Mouse (Mus musculus): ENCODE measurements at regions not wholly inside any gene's neighbourhood (a gene's known extent, or its start where the extent isn't known, plus 50 kb on each side); places are given as distances from the start of the nearest gene placed in this dataset.
"Not testable (repeated sequence)": the region's sequence is repeated elsewhere in the genome, so short reads cannot be mapped to it uniquely, and the experiment has no call there.

DNA sequence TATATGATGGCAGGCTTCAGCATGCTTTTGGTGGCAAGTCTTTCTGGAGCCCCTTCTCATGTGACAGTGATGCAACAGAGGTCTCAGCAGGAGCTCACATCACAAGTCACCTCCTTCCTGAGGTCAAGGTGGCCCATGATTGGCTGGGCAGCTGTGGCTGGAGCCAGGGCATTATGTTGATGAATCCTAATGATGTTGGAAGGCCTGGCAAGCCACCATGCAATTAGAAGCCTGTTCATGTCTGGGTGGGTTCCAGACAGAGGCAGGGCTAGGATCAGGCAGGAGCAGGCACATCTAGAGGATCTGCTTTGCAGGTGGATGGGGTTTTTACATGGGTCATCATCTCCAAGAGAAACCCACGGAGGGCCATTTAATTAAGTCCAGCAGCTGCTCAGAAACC, 77.2 kb upstream of the Zfp709 start:
- not testable (repeated sequence) for H3K27ac ChIP-seq (ENCODE audit: insufficient read depth, low read length); H3K27me3 ChIP-seq (ENCODE audit: control insufficient read depth, insufficient read depth, low read length); H3K4me1 ChIP-seq (ENCODE audit: control insufficient read depth, insufficient read depth, insufficient read length); H3K4me3 ChIP-seq (ENCODE audit: extremely low read depth, insufficient read depth, insufficient read length); DNase-seq (ENCODE audit: low read depth in 1 of 2, low spot score in 2 of 2); H3K36me3 ChIP-seq (ENCODE audit: control insufficient read depth, insufficient read depth, low read length)
- whole genome bisulfite sequencing, result 93% methylated on average over 1 of the region's 1 CpGs

DNA sequence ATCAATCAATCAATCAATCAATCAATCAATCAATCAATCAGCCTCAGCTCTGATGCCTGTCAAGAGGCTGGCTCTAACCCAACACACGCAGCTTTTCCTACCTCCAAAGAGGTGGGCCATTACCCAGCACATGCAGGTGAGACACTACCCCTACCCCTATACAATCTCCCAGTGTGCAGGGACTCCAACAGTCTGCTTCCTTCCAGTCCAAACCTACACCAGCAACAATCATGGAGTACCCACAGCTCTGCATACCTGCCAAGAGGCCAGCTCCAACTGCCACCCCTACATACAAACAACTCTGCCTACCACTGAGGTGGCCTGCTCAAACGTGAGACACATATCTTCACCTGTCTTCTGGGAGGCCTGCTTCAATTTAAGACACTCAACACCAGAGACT, 76.7 kb upstream of the Fcho1 start:
- H3K4me1 ChIP-seq (ENCODE audit: control insufficient read depth, insufficient read depth, insufficient read length), result not testable (repeated sequence)
- 79% methylated on average over 2 of the region's 2 CpGs for WGBS

DNA sequence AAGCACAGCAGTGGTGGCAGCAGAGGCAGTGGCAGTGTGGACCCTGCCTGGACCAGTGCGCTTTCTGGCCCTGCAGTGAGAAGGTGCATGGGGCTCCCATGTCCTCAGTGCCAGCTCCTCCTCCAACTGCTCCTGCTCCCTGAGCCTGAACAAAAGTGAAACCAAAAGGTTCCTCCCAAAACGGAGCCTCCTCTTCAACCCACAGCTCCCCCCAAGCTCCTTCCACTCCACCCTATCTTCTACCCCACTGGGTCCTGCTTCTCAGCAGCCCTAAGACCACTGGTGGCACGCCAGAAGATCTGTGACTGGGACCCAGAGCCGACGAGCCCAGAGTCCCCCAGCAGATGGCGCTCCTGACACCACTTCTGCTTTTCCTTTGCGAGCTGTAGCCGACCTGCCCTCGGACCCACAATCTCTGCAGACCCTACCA, 63.5 kb upstream of the Fcho1 start:
- H3K4me3 ChIP-seq (ENCODE audit: extremely low read depth, insufficient read depth, insufficient read length), result peak overlapping the region; percentile 35; the same call in 1 of the 2 replicates
- not testable (repeated sequence) for H3K27ac ChIP-seq (ENCODE audit: insufficient read depth, low read length); DNase-seq (ENCODE audit: low read depth in 1 of 2, low spot score in 2 of 2); H3K27me3 ChIP-seq (ENCODE audit: control insufficient read depth, insufficient read depth, low read length); H3K36me3 ChIP-seq (ENCODE audit: control insufficient read depth, insufficient read depth, low read length); H3K4me1 ChIP-seq (ENCODE audit: control insufficient read depth, insufficient read depth, insufficient read length)
- WGBS, result 3% methylated on average over 5 of the region's 9 CpGs

More for the DNA sequence above, 76.7 kb upstream of the Fcho1 start:
- H3K4me3 ChIP-seq (ENCODE audit: extremely low read depth, insufficient read depth, insufficient read length); H3K27ac ChIP-seq (ENCODE audit: insufficient read depth, low read length); H3K36me3 ChIP-seq (ENCODE audit: control insufficient read depth, insufficient read depth, low read length); DNase-seq (ENCODE audit: low read depth in 1 of 2, low spot score in 2 of 2); H3K27me3 ChIP-seq (ENCODE audit: control insufficient read depth, insufficient read depth, low read length): not testable (repeated sequence)

DNA sequence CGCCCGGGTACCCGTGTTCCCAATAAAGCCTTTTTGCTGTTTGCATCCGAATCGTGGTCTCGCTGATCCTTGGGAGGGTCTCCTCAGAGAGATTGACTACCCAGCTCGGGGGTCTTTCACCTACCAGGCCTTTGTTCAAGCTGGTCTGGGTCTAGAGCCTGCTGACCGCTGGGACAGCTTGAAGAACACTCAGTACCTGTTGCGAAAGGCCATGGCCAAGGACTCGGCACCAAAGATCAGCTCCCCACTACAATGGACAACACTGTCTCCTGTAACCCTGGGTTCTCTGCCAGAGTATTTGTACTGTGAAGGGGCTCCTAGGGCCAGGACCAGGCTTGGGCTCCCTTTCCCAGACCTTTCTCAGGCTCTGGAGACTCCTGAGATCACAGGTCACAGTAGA, 55.1 kb upstream of the Fcho1 start:
- not testable (repeated sequence) for H3K4me3 ChIP-seq (ENCODE audit: extremely low read depth, insufficient read depth, insufficient read length); H3K27me3 ChIP-seq (ENCODE audit: control insufficient read depth, insufficient read depth, low read length); H3K36me3 ChIP-seq (ENCODE audit: control insufficient read depth, insufficient read depth, low read length); DNase-seq (ENCODE audit: low read depth in 1 of 2, low spot score in 2 of 2); H3K4me1 ChIP-seq (ENCODE audit: control insufficient read depth, insufficient read depth, insufficient read length)
- WGBS, result 87% methylated on average over 9 of the region's 10 CpGs
- peak overlapping the region; percentile 62 for H3K27ac ChIP-seq (ENCODE audit: insufficient read depth, low read length)

DNA sequence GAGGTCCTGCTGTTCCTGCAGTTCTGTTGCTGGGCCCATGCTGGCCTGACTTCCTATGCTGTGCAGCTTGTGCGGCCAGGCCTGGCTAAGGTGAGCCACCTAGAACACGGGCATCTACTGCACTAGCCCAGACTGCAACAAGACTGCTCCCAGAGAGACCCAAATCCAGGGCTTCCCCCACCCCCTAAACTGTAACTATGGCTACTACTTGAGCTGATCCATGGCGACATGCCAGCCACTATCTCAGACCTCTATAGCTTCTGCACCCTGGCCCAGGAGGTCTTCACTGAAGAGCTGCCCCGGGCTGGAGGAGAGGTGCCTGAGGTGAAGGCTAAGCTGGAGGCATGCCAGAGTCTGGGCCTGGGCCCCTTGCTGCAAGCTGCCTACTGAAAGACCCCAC, 54.3 kb upstream of the Fcho1 start:
- DNase-seq (ENCODE audit: low read depth in 1 of 2, low spot score in 2 of 2); H3K27me3 ChIP-seq (ENCODE audit: control insufficient read depth, insufficient read depth, low read length); H3K4me3 ChIP-seq (ENCODE audit: extremely low read depth, insufficient read depth, insufficient read length); H3K36me3 ChIP-seq (ENCODE audit: control insufficient read depth, insufficient read depth, low read length); H3K4me1 ChIP-seq (ENCODE audit: control insufficient read depth, insufficient read depth, insufficient read length): not testable (repeated sequence)
- 67% methylated on average over 3 of the region's 4 CpGs for WGBS
- H3K27ac ChIP-seq (ENCODE audit: insufficient read depth, low read length), result peak overlapping the region; percentile 67

DNA sequence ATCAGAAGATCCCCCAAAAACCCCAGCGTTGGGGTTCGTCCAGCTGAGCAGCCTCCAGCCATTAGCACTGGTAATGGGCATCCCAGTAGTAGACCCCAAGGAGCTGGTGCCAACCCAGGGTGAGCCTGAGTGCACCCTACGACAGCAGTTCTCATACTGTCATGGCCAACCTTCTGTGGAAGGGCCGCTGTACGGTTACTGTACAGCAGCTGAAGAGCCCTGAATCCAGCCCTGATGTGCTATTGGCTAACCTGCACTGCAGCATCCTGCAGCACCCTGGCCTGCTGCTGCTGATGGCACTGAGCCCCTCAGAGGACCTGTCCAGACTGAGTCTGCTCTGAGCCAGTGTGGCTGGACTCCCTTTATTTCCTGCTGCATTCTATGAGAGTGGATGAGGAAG, 53.9 kb upstream of the Fcho1 start:
- 93% methylated on average over 5 of the region's 5 CpGs for WGBS

DNA sequence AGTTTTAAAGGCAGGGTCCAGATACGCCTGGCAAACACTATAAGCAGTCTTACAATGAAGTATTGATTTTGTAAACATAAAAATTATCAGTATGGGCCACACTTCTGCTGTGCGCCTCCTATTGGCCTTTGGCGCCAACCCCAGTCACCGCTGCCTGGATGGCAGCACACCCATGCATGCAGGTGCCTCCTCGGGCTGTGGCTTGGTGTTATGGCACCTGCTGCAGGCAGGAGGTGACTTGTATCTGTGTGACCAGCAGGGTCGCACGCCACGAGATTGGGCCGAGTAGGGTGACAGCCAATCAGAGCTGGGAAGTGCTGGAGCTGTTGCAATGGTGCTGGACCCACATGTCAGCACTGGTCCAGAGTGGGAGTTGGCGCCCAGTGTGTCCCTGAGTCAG, 53.4 kb upstream of the Fcho1 start:
- Histone ChIP-seq H3K4me1 (ENCODE audit: control insufficient read depth, insufficient read depth, insufficient read length) (peaks cover 3% of the 10 kb centered on the region; the same call in 1 of the 2 replicates), H3K36me3 (ENCODE audit: control insufficient read depth, insufficient read depth, low read length) (no peaks in the 10 kb centered on the region), H3K27me3 (ENCODE audit: control insufficient read depth, insufficient read depth, low read length) (no peaks in the 10 kb centered on the region), H3K27ac (ENCODE audit: insufficient read depth, low read length) (peak overlapping the region; percentile 67; the same call in 1 of the 2 replicates), H3K4me3 (ENCODE audit: extremely low read depth, insufficient read depth, insufficient read length) (no peak overlapping the region)
- DNase-seq (ENCODE audit: low read depth in 1 of 2, low spot score in 2 of 2), result no peak
- no peak for TF ChIP-seq POLR2A (IDR thresholded peaks at IDR 0.05; ENCODE audit: low read depth, low read length)
- no peak for TF ChIP-seq CTCF (IDR thresholded peaks at IDR 0.05; ENCODE audit: extremely low read depth, insufficient read depth, insufficient read length, insufficient replicate concordance)
- WGBS, result 93% methylated on average over 10 of the region's 10 CpGs

More for the DNA sequence above, 53.9 kb upstream of the Fcho1 start:
- not testable (repeated sequence) for DNase-seq (ENCODE audit: low read depth in 1 of 2, low spot score in 2 of 2); H3K36me3 ChIP-seq (ENCODE audit: control insufficient read depth, insufficient read depth, low read length); H3K4me3 ChIP-seq (ENCODE audit: extremely low read depth, insufficient read depth, insufficient read length); H3K4me1 ChIP-seq (ENCODE audit: control insufficient read depth, insufficient read depth, insufficient read length); H3K27me3 ChIP-seq (ENCODE audit: control insufficient read depth, insufficient read depth, low read length)
- peak overlapping the region; percentile 67 for H3K27ac ChIP-seq (ENCODE audit: insufficient read depth, low read length)

Data from spleen, adult 2 months (tissue).